8 mouse cellular contexts compared by ENCODE assay signal in genomic region chr12:45074611-45075342, GRCm38 (mm10). TPM values are rescaled to one million over a fixed set of nuclear protein-coding genes. Genes with fewer than 3 reads are reported as not detected.
A peak's percentile ranks its signal among the peaks of the same experiment; 100 is the strongest.
DNase-seq lines count a peak whose midpoint lies in the region; ATAC-seq and TF ChIP-seq lines count a peak whose summit lies in the region.

Gene Stxbp6 (minus strand): TSS chr12:45074709.

- no peaks in the 10 kb centered on the region for H3K27me3 ChIP-seq in forebrain, embryonic 14.5 days (replicated peaks; ENCODE audit: control insufficient read depth, insufficient read depth, low read length)
- no peaks in the 10 kb centered on the region for H3K27me3 ChIP-seq in lung, postnatal 0 days (replicated peaks; ENCODE audit: insufficient read depth, low read length)

- H3K4me2 ChIP-seq in forebrain, embryonic 14.5 days (ENCODE audit: low read length): peak within 1 kb of the TSS; percentile 99
- peak within 1 kb of the TSS; percentile 91 for H3K4me2 ChIP-seq in lung, postnatal 0 days (replicated peaks; ENCODE audit: low read depth, low read length)

- no peaks in the 10 kb centered on the region for H3K36me3 ChIP-seq in forebrain, embryonic 14.5 days (ENCODE audit: control insufficient read depth, insufficient read depth, low read length)
- H3K36me3 ChIP-seq in lung, postnatal 0 days (ENCODE audit: insufficient read depth, low read length): no peaks in the 10 kb centered on the region

- peak within 1 kb of the TSS; percentile 64 for H3K4me3 ChIP-seq in forebrain, embryonic 14.5 days (ENCODE audit: low read depth, low read length)
- H3K4me3 ChIP-seq in lung, postnatal 0 days (ENCODE audit: low read depth, low read length): peak within 1 kb of the TSS; percentile 76

- under 1% methylated on average over 20 of the region's 20 CpGs for WGBS in forebrain, embryonic 14.5 days
- 3% methylated on average over 20 of the region's 20 CpGs for WGBS in lung, postnatal 0 days

- peaks cover 11% of the 10 kb centered on the region; the same call in 1 of the 2 replicates for H3K4me1 ChIP-seq in forebrain, embryonic 14.5 days (ENCODE audit: control insufficient read depth, insufficient read depth, low read length)
- H3K4me1 ChIP-seq in lung, postnatal 0 days (ENCODE audit: insufficient read depth, low read depth, low read length): 0 out of 2 replicates have a peak, but pooled peaks cover 3% of the 10 kb centered on the region

- H3K9ac ChIP-seq in forebrain, embryonic 14.5 days (ENCODE audit: low read length): peak within 1 kb of the TSS; percentile 73
- H3K9ac ChIP-seq in lung, postnatal 0 days (replicated peaks; ENCODE audit: low read depth): peak within 1 kb of the TSS; percentile 65

- peak; percentile 31; the same call in 1 of the 2 replicates for TF ChIP-seq EP300 in lung, postnatal 0 days (IDR thresholded peaks at IDR 0.05)

- DNase-seq in 416B (ENCODE audit: low read depth): peak; percentile 97
- peak; percentile 93 for DNase-seq in adrenal gland, postnatal 14 days
- DNase-seq in forebrain, embryonic 14.5 days (ENCODE audit: low spot score): peak; percentile 77
- peak; percentile 82 for DNase-seq in heart, postnatal 4 days
- DNase-seq in layer of hippocampus, adult 9-11 months: peak; percentile 38
- peak; percentile 93 for DNase-seq in lung, postnatal 0 days (ENCODE audit: low spot score)
- DNase-seq in right cerebral cortex, adult 2 months (ENCODE audit: low spot score in 2 of 2): peak; percentile 76 to 80
- DNase-seq in spleen, postnatal 14 days (ENCODE audit: low spot score in 2 of 2): no peak

- peak within 1 kb of the TSS; percentile 74 for H3K27ac ChIP-seq in forebrain, embryonic 14.5 days (ENCODE audit: low read depth, low read length)
- peak within 1 kb of the TSS; percentile 85 for H3K27ac ChIP-seq in lung, postnatal 0 days (ENCODE audit: low read length)

- peak; percentile 59 for ATAC-seq in forebrain, embryonic 14.5 days
- peak; percentile 64 for ATAC-seq in lung, postnatal 0 days

- no peaks in the 10 kb centered on the region for H3K9me3 ChIP-seq in forebrain, embryonic 14.5 days (replicated peaks; ENCODE audit: control insufficient read depth, low read length)
- no peaks in the 10 kb centered on the region for H3K9me3 ChIP-seq in lung, postnatal 0 days (ENCODE audit: low read length)

- no peak for TF ChIP-seq CTCF in lung, postnatal 0 days (IDR thresholded peaks at IDR 0.05)

RNA-seq across cellular contexts. Expression of gene Stxbp6, which starts in this region (rescaled TPM):
- 16.9 and 19.4 TPM in 2 replicates for total RNA-seq in adrenal gland, postnatal 14 days (2021)
- 6.9 and 9.0 TPM in 2 replicates for polyA plus RNA-seq in forebrain, embryonic 14.5 days (2014; fragmentation: Nextera tagmentation; extraction: Ambion mirVana)
- total RNA-seq in heart, postnatal 4 days (2021): 10 to 100 TPM; 12.2 to 15.5 TPM
- polyA plus RNA-seq in lung, postnatal 0 days (2015; fragmentation: Nextera tagmentation; extraction: Ambion mirVana): 22.1 and 25.7 TPM in 2 replicates

Comparison
In these comparisons a context has a peak if more than half of its experiments do, and no peak if none do; other contexts are left out.
1. DNase-seq: peak in 416B (single experiment), adrenal gland, postnatal 14 days (single experiment), forebrain, embryonic 14.5 days (single experiment), heart, postnatal 4 days (single experiment), layer of hippocampus, adult 9-11 months (single experiment), lung, postnatal 0 days (single experiment) and right cerebral cortex, adult 2 months (2 of 2); none in spleen, postnatal 14 days (0 of 2).